Mouse (Mus musculus) MEL (cell line): ENCODE results near the gene Abl2.

Source experiments
- CTCF ChIP-seq, 3 experiments: IDR thresholded peaks in 2 of 3; conservative IDR thresholded peaks in 1 of 3; 2 replicates each; pipeline ENCODE4 v1.5.1; 2011 to 2012; ENCODE audit warnings: low read length in 3 of 3, low read depth in 2 of 3, mild to moderate bottlenecking in 2 of 3, improper control_type of control experiment in 1 of 3, inconsistent platforms in 1 of 3, mixed read lengths in 1 of 3, moderate library complexity in 1 of 3; ENCODE audit not compliant: control insufficient read depth in 1 of 3, insufficient read depth in 1 of 3, poor library complexity in 1 of 3, severe bottlenecking in 1 of 3
- POLR2A ChIP-seq, 2 experiments: IDR thresholded peaks; 2 replicates each; pipeline ENCODE4 v1.6.1; 2011 to 2012; ENCODE audit warnings: low read length in 2 of 2, mild to moderate bottlenecking in 2 of 2, control low read depth in 1 of 2, improper control_type of control experiment in 1 of 2, low read depth in 1 of 2, moderate library complexity in 1 of 2; ENCODE audit not compliant: control insufficient read depth in 1 of 2, insufficient read depth in 1 of 2, poor library complexity in 1 of 2
- USF1 ChIP-seq: IDR thresholded peaks from 2 replicates; pipeline ENCODE4 v1.6.1; 2014; ENCODE audit warnings: low read depth, mild to moderate bottlenecking, inconsistent platforms, low read length, improper control_type of control experiment, moderate library complexity
- ZKSCAN1 ChIP-seq: IDR thresholded peaks from 2 replicates; pipeline ENCODE4 v1.6.1; 2012; ENCODE audit warnings: low read depth, mild to moderate bottlenecking, inconsistent platforms, low read length, improper control_type of control experiment, moderate library complexity

DNA sequence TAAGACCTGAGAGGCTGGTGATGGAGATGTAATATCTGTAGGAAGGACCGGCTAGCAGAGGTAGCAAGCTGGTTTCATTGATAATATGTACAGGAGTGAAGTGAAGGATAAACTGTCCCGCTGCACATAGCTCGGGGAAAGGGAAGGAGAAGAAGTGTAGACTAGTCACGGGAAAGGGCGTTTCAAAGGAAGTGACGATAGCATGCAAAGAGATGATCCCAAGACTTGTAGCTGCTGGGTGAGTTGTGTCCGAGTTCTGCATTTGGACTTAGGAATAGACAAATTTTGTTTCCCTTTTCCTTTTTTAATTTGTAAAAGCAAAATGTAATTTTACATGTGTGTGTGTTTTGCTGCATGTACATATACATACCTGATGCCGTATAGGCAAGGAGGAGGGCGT is 1.9 kb downstream of the Abl2 start:
- no peak for TF ChIP-seq ZKSCAN1
- TF ChIP-seq CTCF (IDR thresholded peaks at IDR 0.05 in 2 of 3, conservative IDR thresholded peaks at IDR 0.05 in 1 of 3; ENCODE audit: control insufficient read depth in 1 of 3, insufficient read depth in 1 of 3, low read depth in 2 of 3, low read length in 3 of 3, poor library complexity in 1 of 3, severe bottlenecking in 1 of 3), result no peak
- no peak for TF ChIP-seq USF1
- no peak for TF ChIP-seq POLR2A (IDR thresholded peaks at IDR 0.05; ENCODE audit: control insufficient read depth in 1 of 2, insufficient read depth in 1 of 2, low read depth in 1 of 2, low read length in 2 of 2, poor library complexity in 1 of 2)
